Mouse (Mus musculus): ENCODE results near the gene Rtkn2. TPM values are rescaled to one million over a fixed set of nuclear protein-coding genes. Genes with fewer than 3 reads are reported as not detected.
A peak's percentile ranks its signal among the peaks of the same experiment; 100 is the strongest.
"Not testable (repeated sequence)": the region's sequence is repeated elsewhere in the genome, so short reads cannot be mapped to it uniquely, and the experiment has no call there.

The Rtkn2 gene
- total RNA-seq, 4 experiments from 2014 or later, result 0.20 to 0.34 (median 0.28) TPM

GRCm38 (mm10) chr10:68075181-68075580 lies 95.8 kb downstream of the Rtkn2 start:
- no peak for DNase-seq (ENCODE audit: low spot score)

- DNase-seq (ENCODE audit: low spot score), result no peak
Observed at GRCm38 (mm10) chr10:68078708-68079107, 99.3 kb downstream of the Rtkn2 start.

- DNase-seq (ENCODE audit: low spot score), result no peak
Observed at GRCm38 (mm10) chr10:68079910-68080670, 100.7 kb downstream of the Rtkn2 start.

- DNase-seq (ENCODE audit: low spot score), result peak; percentile 70
Observed at GRCm38 (mm10) chr10:68081712-68082111, 102.3 kb downstream of the Rtkn2 start.

- no peak for DNase-seq (ENCODE audit: low spot score)
Observed at GRCm38 (mm10) chr10:68085574-68085973, 106.2 kb downstream of the Rtkn2 start.

- no peak for DNase-seq (ENCODE audit: low spot score)
Observed at GRCm38 (mm10) chr10:68086973-68087372, 107.6 kb downstream of the Rtkn2 start.

GRCm38 (mm10) chr10:68087722-68088121 lies 108.4 kb downstream of the Rtkn2 start:
- no peak for DNase-seq (ENCODE audit: low spot score)

GRCm38 (mm10) chr10:68089435-68090196 lies 110.2 kb downstream of the Rtkn2 start:
- no peak for DNase-seq (ENCODE audit: low spot score)

- peak; percentile 95 for DNase-seq (ENCODE audit: low spot score)
Observed at GRCm38 (mm10) chr10:68090197-68090535, 110.8 kb downstream of the Rtkn2 start.

- DNase-seq (ENCODE audit: low spot score), result no peak
Observed at GRCm38 (mm10) chr10:68090544-68090943, 111.2 kb downstream of the Rtkn2 start.

- DNase-seq (ENCODE audit: low spot score), result no peak
Observed at GRCm38 (mm10) chr10:68091011-68091410, 111.6 kb downstream of the Rtkn2 start.

- DNase-seq (ENCODE audit: low spot score), result no peak
Observed at GRCm38 (mm10) chr10:68091840-68092239, 112.5 kb downstream of the Rtkn2 start.

- no peak for DNase-seq (ENCODE audit: low spot score)
Observed at GRCm38 (mm10) chr10:68093496-68093895, 114.1 kb downstream of the Rtkn2 start.

- DNase-seq (ENCODE audit: low spot score), result no peak
Observed at GRCm38 (mm10) chr10:68095136-68095535, 115.8 kb downstream of the Rtkn2 start.

- no peak for DNase-seq (ENCODE audit: low spot score)
Observed at GRCm38 (mm10) chr10:68096395-68096794, 117.0 kb downstream of the Rtkn2 start.

- DNase-seq (ENCODE audit: low spot score), result no peak
Observed at GRCm38 (mm10) chr10:68097821-68098675, 118.7 kb downstream of the Rtkn2 start.

- DNase-seq (ENCODE audit: low spot score), result not testable (repeated sequence)
Observed at GRCm38 (mm10) chr10:68099801-68100200, 120.4 kb downstream of the Rtkn2 start.

GRCm38 (mm10) chr10:68100506-68100905 lies 121.1 kb downstream of the Rtkn2 start:
- DNase-seq (ENCODE audit: low spot score), result no peak

GRCm38 (mm10) chr10:68101251-68101650 lies 121.9 kb downstream of the Rtkn2 start:
- DNase-seq (ENCODE audit: low spot score), result no peak

- DNase-seq (ENCODE audit: low spot score), result peak; percentile 84
Observed at GRCm38 (mm10) chr10:68102566-68102965, 123.2 kb downstream of the Rtkn2 start.

- DNase-seq (ENCODE audit: low spot score), result no peak
Observed at GRCm38 (mm10) chr10:68103078-68103855, 123.9 kb downstream of the Rtkn2 start.

Measured in heart, adult 8-10 months (tissue).